Mouse (Mus musculus): Measurements from ENCODE around the gene Ranbp1.

GRCm38 (mm10) chr16:18227187-18227586, 21.3 kb downstream of the Ranbp1 start:
- TF ChIP-seq RCOR1 (conservative IDR thresholded peaks at IDR 0.05; ENCODE audit: low read depth, low read length) (no peak), JUND (conservative IDR thresholded peaks at IDR 0.05; ENCODE audit: low read depth, low read length) (no peak), TCF12 (IDR thresholded peaks at IDR 0.05; ENCODE audit: low read depth, low read length) (no peak), POLR2A (IDR thresholded peaks at IDR 0.05; ENCODE audit: low read depth, low read length) (no peak), MAFK (IDR thresholded peaks at IDR 0.05; ENCODE audit: insufficient replicate concordance, low read length) (no peak), EP300 (IDR thresholded peaks at IDR 0.05; ENCODE audit: low read length) (no peak), USF1 (IDR thresholded peaks at IDR 0.05; ENCODE audit: low read depth, low read length) (no peak), ZC3H11A (IDR thresholded peaks at IDR 0.05; ENCODE audit: low read depth, low read length) (no peak), CTCF (conservative IDR thresholded peaks at IDR 0.05 in 1 of 2, IDR thresholded peaks at IDR 0.05 in 1 of 2; ENCODE audit: low read depth in 2 of 2, low read length in 2 of 2) (no peak), NRF1 (IDR thresholded peaks at IDR 0.05; ENCODE audit: low read depth, low read length) (no peak), NELFE (IDR thresholded peaks at IDR 0.05; ENCODE audit: low read depth, low read length) (no peak), MEF2A (IDR thresholded peaks at IDR 0.05; ENCODE audit: borderline replicate concordance, low read depth, low read length) (no peak), ETS1 (conservative IDR thresholded peaks at IDR 0.05; ENCODE audit: low read depth, low read length) (no peak)
